Mouse (Mus musculus): ENCODE results near the gene Adamts20. TPM values are rescaled to one million over a fixed set of nuclear protein-coding genes. Genes with fewer than 3 reads are reported as not detected.
"Not testable (repeated sequence)": the region's sequence is repeated elsewhere in the genome, so short reads cannot be mapped to it uniquely, and the experiment has no call there.

The Adamts20 gene
- polyA plus RNA-seq (2015; fragmentation: Nextera tagmentation; extraction: Ambion mirVana): 2.8 and 3.4 TPM in 2 replicates

DNA sequence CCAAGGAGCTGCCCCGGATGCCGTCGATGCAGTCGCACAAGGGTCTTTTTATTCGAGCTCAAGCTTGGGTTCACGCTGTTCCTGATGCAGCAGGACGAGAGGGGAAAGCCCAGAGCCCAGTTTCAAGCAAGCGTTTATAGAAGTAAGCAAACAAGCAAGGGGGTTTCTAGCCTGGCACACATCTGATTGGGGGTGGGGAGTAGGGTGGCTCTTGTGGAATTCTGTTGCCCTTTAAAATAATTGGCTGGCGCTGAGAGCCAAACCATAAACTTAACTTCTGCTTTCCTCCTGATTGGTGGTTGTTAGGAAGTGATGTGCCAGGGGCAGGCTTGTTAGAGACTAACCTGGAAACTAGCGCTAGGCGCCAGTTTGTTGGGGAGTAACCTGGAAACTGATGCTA, at the start of gene Adamts20:
Gene Adamts20 (minus strand): TSS at position 101 of the 400 bp plus-strand sequence.
- H3K36me3 ChIP-seq (ENCODE audit: control insufficient read depth, insufficient read depth, low read length): no peaks in the 10 kb centered on the region
- no peak within 1 kb of the TSS for H3K4me3 ChIP-seq (ENCODE audit: low read length)
- WGBS: 84% methylated on average over 11 of the region's 11 CpGs
- no peak within 1 kb of the TSS for H3K27ac ChIP-seq (ENCODE audit: low read depth, low read length)
- H3K27me3 ChIP-seq (replicated peaks; ENCODE audit: control insufficient read depth, insufficient read depth, low read length): no peaks in the 10 kb centered on the region
- H3K9me3 ChIP-seq (ENCODE audit: control insufficient read depth, low read length): no peaks in the 10 kb centered on the region
- no peak for ATAC-seq
- no peak within 1 kb of the TSS for H3K9ac ChIP-seq (ENCODE audit: low read depth, low read length)
- no peaks in the 10 kb centered on the region for H3K4me1 ChIP-seq (ENCODE audit: control insufficient read depth, insufficient read depth, low read depth, low read length)
- no peak within 1 kb of the TSS for H3K4me2 ChIP-seq (ENCODE audit: low read length)

DNA sequence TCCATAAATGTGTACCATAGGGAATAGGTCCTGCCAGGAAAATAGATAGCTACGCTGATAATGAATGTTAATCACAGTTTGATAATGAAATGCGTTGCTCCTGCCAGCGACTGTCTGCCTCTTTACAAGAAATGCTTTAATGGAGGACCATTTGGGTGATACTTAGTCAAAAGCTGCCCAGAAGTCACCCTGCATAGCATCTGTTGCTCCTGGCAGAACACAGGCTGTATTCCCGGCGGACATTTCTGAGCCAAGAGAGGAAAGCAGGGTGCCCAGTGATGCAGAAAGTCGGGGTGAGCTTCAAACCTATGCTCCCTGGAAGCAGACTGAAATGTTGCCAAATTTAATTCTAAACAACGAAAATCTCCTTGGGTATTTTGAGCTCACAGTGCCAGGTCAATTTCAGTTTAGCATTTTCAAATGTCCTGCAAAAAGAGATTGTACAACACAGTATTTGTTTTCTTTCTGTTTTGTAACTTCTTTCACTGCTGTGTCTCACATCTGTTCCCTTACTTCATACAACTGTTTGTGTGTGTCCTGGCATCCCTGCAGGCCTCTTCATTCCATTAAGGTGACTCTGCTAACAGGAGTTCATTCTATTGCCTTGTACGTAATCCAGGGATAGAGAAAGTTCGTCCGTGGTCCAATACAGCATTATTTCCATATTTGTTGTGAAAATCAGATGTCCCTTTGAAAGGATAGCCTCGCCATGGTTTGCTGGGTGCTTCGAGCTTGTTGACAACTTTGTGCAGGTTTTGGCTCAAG, 38.4 kb upstream of the Adamts20 start:
- Histone ChIP-seq H3K36me3 (ENCODE audit: control insufficient read depth, insufficient read depth, low read length) (no peaks in the 10 kb centered on the region), H3K27ac (ENCODE audit: low read depth, low read length) (no peak overlapping the region), H3K4me2 (ENCODE audit: low read length) (no peak overlapping the region), H3K4me3 (ENCODE audit: low read length) (no peak overlapping the region), H3K9ac (ENCODE audit: low read depth, low read length) (no peak overlapping the region), H3K9me3 (ENCODE audit: control insufficient read depth, low read length) (no peaks in the 10 kb centered on the region), H3K27me3 (replicated peaks; ENCODE audit: control insufficient read depth, insufficient read depth, low read length) (no peaks in the 10 kb centered on the region), H3K4me1 (ENCODE audit: control insufficient read depth, insufficient read depth, low read depth, low read length) (peaks cover 3% of the 10 kb centered on the region; the same call in 1 of the 2 replicates)
- peak; percentile 75; the same call in 1 of the 2 replicates for ATAC-seq
- 40% methylated on average over 12 of the region's 12 CpGs for WGBS

DNA sequence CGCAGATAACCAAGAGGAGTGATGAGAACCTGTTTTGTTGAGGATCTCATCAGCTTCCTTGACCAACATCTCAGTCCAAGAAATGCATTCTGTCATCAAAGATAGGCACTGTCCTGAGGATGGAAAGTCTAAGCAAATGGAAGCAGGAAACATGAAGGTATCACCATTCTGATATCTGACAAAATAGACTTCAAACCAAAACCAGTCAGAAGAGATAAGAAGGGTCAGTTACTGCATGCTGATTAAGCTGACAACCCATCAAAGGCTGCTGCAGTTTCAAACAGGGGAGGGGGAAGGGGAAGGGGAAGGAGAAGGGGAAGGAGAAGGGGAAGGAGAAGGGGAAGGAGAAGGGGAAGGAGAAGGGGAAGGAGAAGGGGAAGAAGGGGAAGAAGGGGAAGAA, 34.0 kb upstream of the Adamts20 start:
- Histone ChIP-seq H3K4me3 (ENCODE audit: low read length) (no peak overlapping the region), H3K36me3 (ENCODE audit: control insufficient read depth, insufficient read depth, low read length) (no peaks in the 10 kb centered on the region), H3K9me3 (ENCODE audit: control insufficient read depth, low read length) (0 out of 2 replicates have a peak, but pooled peaks cover 2% of the 10 kb centered on the region), H3K27me3 (replicated peaks; ENCODE audit: control insufficient read depth, insufficient read depth, low read length) (no peaks in the 10 kb centered on the region), H3K27ac (ENCODE audit: low read depth, low read length) (no peak overlapping the region), H3K4me2 (ENCODE audit: low read length) (no peak overlapping the region), H3K4me1 (ENCODE audit: control insufficient read depth, insufficient read depth, low read depth, low read length) (peaks cover 3% of the 10 kb centered on the region; the same call in 1 of the 2 replicates), H3K9ac (ENCODE audit: low read depth, low read length) (no peak overlapping the region)
- ATAC-seq: no peak
- 82% methylated on average over 1 of the region's 1 CpGs for WGBS

DNA sequence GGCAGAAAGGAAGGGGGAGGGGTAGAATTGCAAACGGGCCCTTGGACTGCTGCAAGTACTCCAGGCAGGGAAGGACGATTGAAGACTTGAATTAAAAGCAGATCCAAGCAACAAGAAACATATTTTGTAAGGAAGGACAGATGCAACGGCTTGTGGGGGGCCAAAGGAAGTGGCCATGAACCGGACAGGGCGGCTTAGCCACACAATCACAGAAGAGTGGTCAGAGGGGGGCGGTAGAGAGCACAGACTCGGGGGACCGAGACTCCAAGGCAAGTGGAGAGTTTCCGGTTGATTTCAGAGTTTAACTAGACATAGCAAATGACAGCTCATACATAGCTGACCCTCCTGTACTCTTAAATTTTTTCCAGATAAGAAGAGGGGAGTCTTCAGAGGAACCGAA, 30.7 kb upstream of the Adamts20 start:
- no peak for ATAC-seq
- WGBS: 76% methylated on average over 10 of the region's 10 CpGs
- no peaks in the 10 kb centered on the region for H3K36me3 ChIP-seq (ENCODE audit: control insufficient read depth, insufficient read depth, low read length)
- no peak overlapping the region for H3K27ac ChIP-seq (ENCODE audit: low read depth, low read length)
- no peak overlapping the region for H3K4me2 ChIP-seq (ENCODE audit: low read length)
- no peaks in the 10 kb centered on the region for H3K27me3 ChIP-seq (replicated peaks; ENCODE audit: control insufficient read depth, insufficient read depth, low read length)
- no peak overlapping the region for H3K9ac ChIP-seq (ENCODE audit: low read depth, low read length)
- no peaks in the 10 kb centered on the region for H3K4me1 ChIP-seq (ENCODE audit: control insufficient read depth, insufficient read depth, low read depth, low read length)
- 0 out of 2 replicates have a peak, but pooled peaks cover 2% of the 10 kb centered on the region for H3K9me3 ChIP-seq (ENCODE audit: control insufficient read depth, low read length)
- no peak overlapping the region for H3K4me3 ChIP-seq (ENCODE audit: low read length)

DNA sequence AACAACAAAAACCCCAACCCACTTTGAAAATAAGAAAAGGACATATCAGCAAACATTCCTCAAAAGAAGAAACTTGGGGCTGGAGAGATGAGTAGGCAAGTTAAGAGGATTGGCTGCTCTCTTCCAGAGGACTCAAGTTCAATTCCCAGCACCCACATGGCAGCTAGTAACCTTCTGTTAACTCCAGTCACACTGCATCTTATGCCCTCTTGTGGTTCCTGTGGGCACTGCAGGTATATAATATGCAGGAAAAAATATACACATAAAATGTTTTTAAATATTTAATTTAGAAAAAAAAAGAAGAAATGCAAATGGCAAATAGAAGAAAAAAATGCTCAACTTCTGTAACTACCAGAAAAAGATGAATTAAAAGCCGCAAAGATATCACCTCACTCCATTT, 29.2 kb upstream of the Adamts20 start:
- Histone ChIP-seq H3K9me3 (ENCODE audit: control insufficient read depth, low read length) (0 out of 2 replicates have a peak, but pooled peaks cover 2% of the 10 kb centered on the region), H3K4me1 (ENCODE audit: control insufficient read depth, insufficient read depth, low read depth, low read length) (no peaks in the 10 kb centered on the region), H3K4me2 (ENCODE audit: low read length) (no peak overlapping the region), H3K27me3 (replicated peaks; ENCODE audit: control insufficient read depth, insufficient read depth, low read length) (no peaks in the 10 kb centered on the region), H3K9ac (ENCODE audit: low read depth, low read length) (no peak overlapping the region), H3K27ac (ENCODE audit: low read depth, low read length) (no peak overlapping the region), H3K4me3 (ENCODE audit: low read length) (no peak overlapping the region), H3K36me3 (ENCODE audit: control insufficient read depth, insufficient read depth, low read length) (no peaks in the 10 kb centered on the region)
- ATAC-seq: no peak
- WGBS: 92% methylated on average over 1 of the region's 1 CpGs

DNA sequence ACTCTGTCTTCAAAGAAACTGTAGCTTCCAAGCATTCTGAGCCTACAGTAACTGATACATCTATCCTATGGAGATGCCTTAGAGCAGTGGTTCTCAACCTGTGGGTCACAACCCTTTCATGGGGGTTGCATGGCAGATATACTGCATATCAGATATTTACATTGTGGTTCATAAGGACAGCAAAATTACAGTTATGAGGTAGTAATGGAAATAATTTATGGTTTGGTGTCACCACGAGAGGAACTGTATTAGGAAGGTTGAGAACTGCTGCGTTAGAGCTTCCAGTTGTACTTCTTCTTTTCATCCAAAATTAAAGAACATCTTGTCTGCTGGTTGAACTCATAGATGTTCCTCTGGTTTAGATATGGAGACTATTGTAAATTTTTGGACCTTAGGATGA, 24.2 kb upstream of the Adamts20 start:
- 0 out of 2 replicates have a peak, but pooled peaks cover 1% of the 10 kb centered on the region for H3K9me3 ChIP-seq (ENCODE audit: control insufficient read depth, low read length)
- WGBS: 91% methylated on average over 2 of the region's 2 CpGs
- no peak overlapping the region for H3K4me3 ChIP-seq (ENCODE audit: low read length)
- H3K9ac ChIP-seq (ENCODE audit: low read depth, low read length): no peak overlapping the region
- H3K36me3 ChIP-seq (ENCODE audit: control insufficient read depth, insufficient read depth, low read length): no peaks in the 10 kb centered on the region
- H3K27me3 ChIP-seq (replicated peaks; ENCODE audit: control insufficient read depth, insufficient read depth, low read length): no peaks in the 10 kb centered on the region
- ATAC-seq: no peak
- H3K27ac ChIP-seq (ENCODE audit: low read depth, low read length): no peak overlapping the region
- no peaks in the 10 kb centered on the region for H3K4me1 ChIP-seq (ENCODE audit: control insufficient read depth, insufficient read depth, low read depth, low read length)
- H3K4me2 ChIP-seq (ENCODE audit: low read length): no peak overlapping the region

DNA sequence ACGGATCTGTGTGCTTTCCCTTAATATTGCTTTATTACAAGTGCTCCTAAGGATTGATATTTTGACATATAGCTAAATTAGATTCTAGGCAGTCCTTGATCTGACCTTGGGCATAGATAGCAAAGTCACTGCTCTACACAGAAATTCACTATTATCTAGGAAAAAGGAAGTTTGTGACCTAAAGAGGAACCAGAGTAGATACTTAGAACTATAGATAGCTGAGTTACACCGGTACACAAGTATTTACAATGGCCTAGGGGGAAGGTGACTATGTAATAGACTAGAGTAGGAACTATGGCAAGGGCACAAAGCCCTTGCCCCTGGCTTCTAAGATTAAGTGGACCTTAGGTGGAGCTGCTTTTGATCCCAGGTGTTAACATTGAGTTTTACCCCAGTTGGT, 22.8 kb upstream of the Adamts20 start:
- ATAC-seq; H3K27ac ChIP-seq (ENCODE audit: low read depth, low read length); H3K4me1 ChIP-seq (ENCODE audit: control insufficient read depth, insufficient read depth, low read depth, low read length); H3K27me3 ChIP-seq (replicated peaks; ENCODE audit: control insufficient read depth, insufficient read depth, low read length); H3K9me3 ChIP-seq (ENCODE audit: control insufficient read depth, low read length); H3K9ac ChIP-seq (ENCODE audit: low read depth, low read length); H3K4me3 ChIP-seq (ENCODE audit: low read length); H3K36me3 ChIP-seq (ENCODE audit: control insufficient read depth, insufficient read depth, low read length); H3K4me2 ChIP-seq (ENCODE audit: low read length): not testable (repeated sequence)
- WGBS: 93% methylated on average over 2 of the region's 2 CpGs

DNA sequence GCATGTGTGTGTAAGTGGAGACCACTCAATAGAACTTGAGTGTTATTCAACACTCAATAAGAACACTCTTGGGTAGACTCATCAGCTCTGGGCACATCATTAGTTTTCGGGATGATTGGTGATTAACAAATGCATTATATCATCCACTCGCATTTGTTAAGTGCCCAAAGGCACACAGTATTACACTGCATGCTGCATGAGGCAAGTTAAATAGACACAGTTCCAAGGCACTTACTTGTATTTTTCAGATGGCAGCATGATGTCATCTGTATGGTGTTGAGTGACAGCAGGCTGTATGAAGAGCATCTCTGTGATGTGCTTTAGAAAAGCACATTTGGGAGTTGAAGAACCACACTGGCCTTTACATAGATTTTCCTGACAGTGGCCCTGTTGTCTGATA, 17.3 kb upstream of the Adamts20 start:
- ATAC-seq: no peak
- H3K27ac ChIP-seq (ENCODE audit: low read depth, low read length): no peak overlapping the region
- H3K9ac ChIP-seq (ENCODE audit: low read depth, low read length): no peak overlapping the region
- peaks cover 3% of the 10 kb centered on the region; the same call in 1 of the 2 replicates for H3K4me1 ChIP-seq (ENCODE audit: control insufficient read depth, insufficient read depth, low read depth, low read length)
- H3K27me3 ChIP-seq (replicated peaks; ENCODE audit: control insufficient read depth, insufficient read depth, low read length): no peaks in the 10 kb centered on the region
- 66% methylated on average over 2 of the region's 2 CpGs for WGBS
- H3K9me3 ChIP-seq (ENCODE audit: control insufficient read depth, low read length): no peaks in the 10 kb centered on the region
- no peaks in the 10 kb centered on the region for H3K36me3 ChIP-seq (ENCODE audit: control insufficient read depth, insufficient read depth, low read length)
- no peak overlapping the region for H3K4me3 ChIP-seq (ENCODE audit: low read length)
- no peak overlapping the region for H3K4me2 ChIP-seq (ENCODE audit: low read length)

DNA sequence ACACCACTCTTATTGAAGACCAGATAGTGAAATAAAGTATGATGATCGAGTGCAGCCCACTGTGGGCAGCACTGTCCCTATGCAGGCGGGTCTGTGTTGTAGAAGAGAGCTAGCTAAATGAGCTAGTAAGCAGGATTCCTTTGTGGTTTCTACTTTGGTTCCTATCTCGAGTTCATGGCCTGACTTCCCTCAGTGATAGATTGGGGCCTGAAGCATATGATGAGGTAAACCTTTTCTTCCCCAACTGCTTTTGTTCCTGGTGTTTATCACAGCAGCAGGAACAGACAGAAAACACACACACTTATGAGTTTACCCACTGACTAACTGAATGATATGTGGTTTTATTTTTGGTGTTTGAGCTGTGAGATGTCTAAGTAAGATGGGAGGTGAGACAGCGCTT, 15.6 kb upstream of the Adamts20 start:
- H3K9me3 ChIP-seq (ENCODE audit: control insufficient read depth, low read length): no peaks in the 10 kb centered on the region
- ATAC-seq: no peak
- H3K27me3 ChIP-seq (replicated peaks; ENCODE audit: control insufficient read depth, insufficient read depth, low read length): no peaks in the 10 kb centered on the region
- no peak overlapping the region for H3K9ac ChIP-seq (ENCODE audit: low read depth, low read length)
- H3K4me2 ChIP-seq (ENCODE audit: low read length): no peak overlapping the region
- H3K4me3 ChIP-seq (ENCODE audit: low read length): no peak overlapping the region
- 92% methylated on average over 4 of the region's 4 CpGs for WGBS
- peaks cover 3% of the 10 kb centered on the region; the same call in 1 of the 2 replicates for H3K4me1 ChIP-seq (ENCODE audit: control insufficient read depth, insufficient read depth, low read depth, low read length)
- no peaks in the 10 kb centered on the region for H3K36me3 ChIP-seq (ENCODE audit: control insufficient read depth, insufficient read depth, low read length)
- H3K27ac ChIP-seq (ENCODE audit: low read depth, low read length): no peak overlapping the region
